Mouse (Mus musculus) forebrain, embryonic 11.5 days (tissue): ENCODE data around the gene Cfap299. TPM values are rescaled to one million over a fixed set of nuclear protein-coding genes. Genes with fewer than 3 reads are reported as not detected.

Experiments
- ATAC-seq: fragments of 200-750 bp; cut with Nextera tagmentation; replicated peaks from 2 replicates; pipeline ENCODE4 v1.8.0; 2017; ENCODE audit warnings: moderate TSS enrichment; ENCODE audit not compliant: low FRiP score
- DNase-seq: peaks from one replicate; pipeline ENCODE4 v3.0.0-alpha.2; 2017; ENCODE audit warnings: low spot score
- H3K27ac ChIP-seq: fragments of 300-500 bp; sonication (generic); 2 replicates; pipeline ENCODE4 v1.5.1; 2014; ENCODE audit warnings: low read depth, low read length
- H3K27me3 ChIP-seq: fragments of 300-500 bp; sonication (generic); 2 replicates; pipeline ENCODE4 v1.6.1; 2014; ENCODE audit warnings: mild to moderate bottlenecking, low read length, mixed read lengths; ENCODE audit not compliant: control insufficient read depth, insufficient read depth
- H3K36me3 ChIP-seq: fragments of 300-500 bp; sonication (generic); 2 replicates; pipeline ENCODE4 v1.6.1; 2014; ENCODE audit warnings: mild to moderate bottlenecking, low read length, moderate library complexity, mixed read lengths; ENCODE audit not compliant: control insufficient read depth, insufficient read depth
- H3K4me1 ChIP-seq: fragments of 300-500 bp; sonication (generic); replicated peaks from 2 replicates; pipeline ENCODE4 v1.6.1; 2014; ENCODE audit warnings: low read length, mixed read lengths; ENCODE audit not compliant: control insufficient read depth, insufficient read depth
- H3K4me2 ChIP-seq: fragments of 300-500 bp; sonication (generic); 2 replicates; pipeline ENCODE4 v1.6.1; 2014; ENCODE audit warnings: low read depth, mild to moderate bottlenecking, low read length, moderate library complexity, mixed read lengths; ENCODE audit not compliant: severe bottlenecking
- H3K4me3 ChIP-seq: fragments of 300-500 bp; sonication (generic); 2 replicates; pipeline ENCODE4 v1.5.1; 2014; ENCODE audit warnings: low read depth, low read length
- H3K9ac ChIP-seq: fragments of 300-500 bp; sonication (generic); 2 replicates; pipeline ENCODE4 v1.6.1; 2014; ENCODE audit warnings: low read length
- H3K9me3 ChIP-seq: fragments of 300-500 bp; sonication (generic); 2 replicates; pipeline ENCODE4 v1.6.1; 2016; ENCODE audit warnings: low read length, mixed read lengths; ENCODE audit not compliant: control insufficient read depth
- WGBS: fragments of 180-500 bp; shearing (Covaris S2); extraction: QIAGEN DNeasy Blood & Tissue Kit; methylation state at CpG from one replicate; pipeline ENCODE4 v1.1.7; 2014; 5-methylcytosine and 5-hydroxymethylcytosine counted together
- polyA plus RNA-seq: library from polyadenylated mRNA; unstranded; fragments of >200 nt; fragmentation: Nextera tagmentation; extraction: Ambion mirVana; gene quantifications from 2 replicates; pipeline ENCODE4 v1.2.1, GENCODE M21; 2014

Gene Cfap299
- polyA plus RNA-seq, 1 experiment from 2014 or later = 0.23 TPM

- Histone ChIP-seq H3K4me2 (no peak overlapping the region), H3K4me1 (no peaks in the 10 kb centered on the region), H3K27ac (no peak overlapping the region), H3K36me3 (no peaks in the 10 kb centered on the region), H3K9ac (no peak overlapping the region), H3K9me3 (no peaks in the 10 kb centered on the region), H3K4me3 (no peak overlapping the region), H3K27me3 (no peaks in the 10 kb centered on the region)
- ATAC-seq = no peak
- 88% methylated on average over 7 of the region's 7 CpGs for WGBS
- no peak for DNase-seq
Observed at GRCm38 (mm10) chr5:98523050-98523449, 193.9 kb downstream of the Cfap299 start.

GRCm38 (mm10) chr5:98523783-98524182 lies 194.7 kb downstream of the Cfap299 start:
- no peaks in the 10 kb centered on the region for H3K36me3 ChIP-seq
- no peaks in the 10 kb centered on the region for H3K27me3 ChIP-seq
- no peaks in the 10 kb centered on the region for H3K4me1 ChIP-seq
- H3K9me3 ChIP-seq = no peaks in the 10 kb centered on the region
- ATAC-seq = no peak
- no peak overlapping the region for H3K4me3 ChIP-seq
- H3K9ac ChIP-seq = no peak overlapping the region
- DNase-seq = no peak
- H3K4me2 ChIP-seq = no peak overlapping the region
- H3K27ac ChIP-seq = no peak overlapping the region
- 91% methylated on average over 1 of the region's 1 CpGs for WGBS

DNA sequence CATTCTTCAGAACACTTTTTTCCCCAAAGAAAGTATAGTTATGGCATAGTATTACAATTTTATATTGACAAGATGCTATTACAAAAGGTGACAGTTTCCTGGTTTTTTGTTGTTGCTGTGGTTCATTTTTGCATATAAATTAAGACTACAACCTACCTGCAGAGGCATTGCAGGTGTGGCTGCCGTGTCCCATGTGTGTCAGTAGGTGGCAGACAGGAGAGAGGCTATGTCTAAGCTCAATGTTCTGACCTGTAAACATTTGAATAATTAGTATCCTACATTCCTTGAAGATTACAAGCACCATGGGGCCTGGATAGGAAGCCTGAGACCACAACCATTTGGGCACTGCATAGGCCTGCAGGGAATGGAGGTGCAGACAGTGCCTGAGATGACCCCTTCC lies 212.2 kb downstream of the Cfap299 start:
- whole genome bisulfite sequencing = 76% methylated on average over 1 of the region's 1 CpGs
- no peak for ATAC-seq
- no peak overlapping the region for H3K27ac ChIP-seq
- H3K9ac ChIP-seq = no peak overlapping the region
- H3K27me3 ChIP-seq = no peaks in the 10 kb centered on the region
- no peak overlapping the region for H3K4me2 ChIP-seq
- H3K36me3 ChIP-seq = no peaks in the 10 kb centered on the region
- no peak overlapping the region for H3K4me3 ChIP-seq
- no peaks in the 10 kb centered on the region for H3K4me1 ChIP-seq
- no peaks in the 10 kb centered on the region for H3K9me3 ChIP-seq
- DNase-seq = no peak

GRCm38 (mm10) chr5:98550285-98550684 lies 221.2 kb downstream of the Cfap299 start:
- 63% methylated on average over 5 of the region's 5 CpGs for WGBS
- Histone ChIP-seq H3K4me3 (no peak overlapping the region), H3K4me2 (no peak overlapping the region), H3K36me3 (no peaks in the 10 kb centered on the region), H3K27ac (no peak overlapping the region), H3K4me1 (no peaks in the 10 kb centered on the region), H3K9ac (no peak overlapping the region), H3K27me3 (no peaks in the 10 kb centered on the region), H3K9me3 (no peaks in the 10 kb centered on the region)
- ATAC-seq (no peak), DNase-seq (no peak)

DNA sequence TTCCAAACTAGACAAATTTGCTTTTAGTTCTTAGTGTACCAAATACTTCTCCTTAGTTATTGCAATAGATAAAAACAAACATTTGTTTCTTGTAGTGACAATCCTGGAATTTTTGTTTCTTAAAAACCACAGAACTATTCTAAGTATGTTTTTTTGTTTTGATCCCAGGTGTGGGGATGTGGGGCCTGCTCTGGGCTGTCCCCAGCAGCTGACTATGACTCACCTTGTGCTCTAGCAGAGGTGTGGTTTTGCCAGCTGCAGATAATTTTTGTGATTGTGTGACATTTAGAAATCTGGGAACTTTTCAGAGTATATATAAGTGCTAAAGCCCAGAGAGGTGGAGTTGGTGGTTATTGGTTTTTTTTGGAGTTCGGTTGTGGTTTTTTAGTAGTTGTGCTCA lies 221.8 kb downstream of the Cfap299 start:
- no peak for ATAC-seq
- no peak overlapping the region for H3K4me3 ChIP-seq
- H3K36me3 ChIP-seq = no peaks in the 10 kb centered on the region
- whole genome bisulfite sequencing = 90% methylated on average over 1 of the region's 1 CpGs
- no peak overlapping the region for H3K27ac ChIP-seq
- no peak overlapping the region for H3K4me2 ChIP-seq
- no peak overlapping the region for H3K9ac ChIP-seq
- H3K27me3 ChIP-seq = no peaks in the 10 kb centered on the region
- H3K4me1 ChIP-seq = no peaks in the 10 kb centered on the region
- H3K9me3 ChIP-seq = no peaks in the 10 kb centered on the region
- DNase-seq = no peak

DNA sequence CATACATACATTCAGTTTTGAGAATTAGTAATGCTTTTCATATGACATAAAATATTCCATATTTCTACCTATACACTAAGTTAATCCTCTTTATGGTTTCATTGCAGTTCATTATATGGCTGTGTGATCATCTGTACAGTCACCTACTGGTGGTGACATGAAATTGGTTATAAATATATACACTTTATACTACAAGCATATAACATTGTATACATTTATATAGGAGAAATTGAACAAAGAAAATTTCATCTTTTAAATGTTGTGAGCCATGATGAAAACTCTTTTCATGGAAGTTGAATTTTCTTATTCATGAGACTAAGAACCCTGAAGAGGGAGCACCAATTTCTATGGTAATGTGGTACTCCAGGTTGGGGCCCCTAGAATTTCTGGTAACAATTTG lies 223.3 kb downstream of the Cfap299 start, which contains the start of gene Gm11111:
Gm11111 (plus strand) TSS at position 301 of the 400 bp plus-strand sequence.
- Histone ChIP-seq H3K4me3 (no peak within 1 kb of the TSS), H3K27me3 (no peaks in the 10 kb centered on the region), H3K9me3 (no peaks in the 10 kb centered on the region), H3K27ac (no peak within 1 kb of the TSS), H3K4me1 (no peaks in the 10 kb centered on the region), H3K4me2 (no peak within 1 kb of the TSS), H3K36me3 (no peaks in the 10 kb centered on the region), H3K9ac (no peak within 1 kb of the TSS)
- no peak for DNase-seq
- ATAC-seq = no peak

GRCm38 (mm10) chr5:98552811-98553601 lies 223.9 kb downstream of the Cfap299 start:
- no peak overlapping the region for H3K27ac ChIP-seq
- no peak for DNase-seq
- H3K36me3 ChIP-seq = no peaks in the 10 kb centered on the region
- H3K4me2 ChIP-seq = no peak overlapping the region
- H3K27me3 ChIP-seq = no peaks in the 10 kb centered on the region
- H3K9me3 ChIP-seq = no peaks in the 10 kb centered on the region
- no peak overlapping the region for H3K4me3 ChIP-seq
- WGBS = 63% methylated on average over 7 of the region's 7 CpGs
- ATAC-seq = no peak
- H3K9ac ChIP-seq = no peak overlapping the region
- no peaks in the 10 kb centered on the region for H3K4me1 ChIP-seq

- no peak overlapping the region for H3K9ac ChIP-seq
- 45% methylated on average over 4 of the region's 4 CpGs for WGBS
- no peaks in the 10 kb centered on the region for H3K36me3 ChIP-seq
- ATAC-seq (peak; percentile 47; the same call in 1 of the 2 replicates), DNase-seq (no peak)
- H3K9me3 ChIP-seq = no peaks in the 10 kb centered on the region
- H3K4me2 ChIP-seq = no peak overlapping the region
- H3K4me3 ChIP-seq = no peak overlapping the region
- H3K27ac ChIP-seq = no peak overlapping the region
- H3K4me1 ChIP-seq = no peaks in the 10 kb centered on the region; the same call in 1 of the 2 replicates
- H3K27me3 ChIP-seq = no peaks in the 10 kb centered on the region
Observed at GRCm38 (mm10) chr5:98561301-98561700, 232.2 kb downstream of the Cfap299 start.

DNA sequence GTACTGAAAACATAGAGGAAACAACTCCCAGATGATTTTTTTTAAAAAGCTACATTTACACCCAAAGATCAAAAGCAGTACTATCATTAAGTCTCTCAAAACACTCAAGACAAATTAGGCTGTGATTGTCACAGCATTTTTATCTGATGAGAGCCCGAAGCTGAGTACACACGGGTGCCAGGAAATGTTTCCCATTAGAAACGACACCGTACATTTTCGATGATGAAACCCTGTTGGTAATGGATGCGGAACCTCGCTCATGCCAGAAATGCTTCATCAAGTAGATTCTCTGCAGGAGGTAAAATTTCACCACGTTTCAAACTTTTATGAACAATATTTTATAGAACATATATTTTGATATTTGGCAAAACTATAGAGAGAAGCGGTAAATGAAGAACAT lies 233.7 kb downstream of the Cfap299 start:
- no peak for ATAC-seq
- Histone ChIP-seq H3K9me3 (no peaks in the 10 kb centered on the region), H3K4me1 (no peaks in the 10 kb centered on the region; the same call in 1 of the 2 replicates), H3K4me2 (no peak overlapping the region), H3K27ac (no peak overlapping the region), H3K4me3 (no peak overlapping the region), H3K9ac (no peak overlapping the region), H3K36me3 (no peaks in the 10 kb centered on the region), H3K27me3 (no peaks in the 10 kb centered on the region)
- 92% methylated on average over 9 of the region's 9 CpGs for WGBS
- DNase-seq = no peak
